Mouse (Mus musculus): ENCODE measurements around the gene Mfap3l. TPM values are rescaled to one million over a fixed set of nuclear protein-coding genes. Genes with fewer than 3 reads are reported as not detected.
A peak's percentile ranks its signal among the peaks of the same experiment; 100 is the strongest.
"Not testable (repeated sequence)": the region's sequence is repeated elsewhere in the genome, so short reads cannot be mapped to it uniquely, and the experiment has no call there.

Gene Mfap3l
- polyA plus RNA-seq (2015; fragmentation: Nextera tagmentation; extraction: Ambion mirVana) = 0.27 and 0.35 TPM in 2 replicates

DNA sequence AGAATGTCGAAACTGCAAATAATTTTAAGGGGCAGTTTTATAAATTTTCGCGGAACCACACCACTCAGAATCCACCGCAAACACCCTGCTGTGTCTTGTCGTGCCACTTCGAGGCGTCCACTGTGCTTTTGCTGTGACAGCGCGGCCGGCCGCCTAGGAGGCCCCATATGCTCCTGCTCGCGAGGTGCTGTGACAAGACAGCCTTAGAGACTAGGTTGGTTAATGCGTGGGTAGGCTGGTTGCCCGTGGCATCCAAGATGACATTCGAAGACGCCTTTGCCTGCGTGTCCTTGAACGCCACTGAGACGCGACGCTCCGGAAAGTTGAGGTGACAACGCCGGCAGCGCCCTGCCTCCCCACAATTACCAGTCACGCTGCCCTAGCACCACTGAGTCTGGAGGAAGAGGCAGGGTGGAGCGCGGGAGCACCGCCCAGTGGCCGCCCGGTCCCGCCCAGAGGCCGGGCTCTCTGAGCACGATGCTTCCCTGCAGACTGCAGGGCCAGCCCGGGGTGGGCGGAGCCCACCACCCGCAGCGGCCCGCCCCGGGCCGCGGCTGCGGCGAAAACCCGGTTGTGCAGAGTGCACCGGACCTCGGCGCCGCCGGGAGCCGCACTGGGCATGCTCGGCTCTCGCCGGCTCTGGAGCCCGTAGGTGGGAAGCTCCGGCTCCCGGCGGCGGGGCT, at the start of gene Mfap3l:
Gene Mfap3l, plus strand, starts transcription at position 578 of the 683 bp plus-strand sequence.
- WGBS (ENCODE audit: insufficient replicate concordance) = 1% methylated on average over 59 of the region's 60 CpGs
- H3K4me1 ChIP-seq (replicated peaks) = peaks cover 20% of the 10 kb centered on the region
- no peaks in the 10 kb centered on the region for H3K9me3 ChIP-seq (replicated peaks)
- peak within 1 kb of the TSS; percentile 58 for H3K4me3 ChIP-seq (replicated peaks)
- DNase-seq (peak; percentile 83), ATAC-seq (ENCODE audit: low read depth) (peak; percentile 99)
- peaks cover 49% of the 10 kb centered on the region for H3K27me3 ChIP-seq
- H3K4me2 ChIP-seq = peak within 1 kb of the TSS; percentile 83
- H3K9ac ChIP-seq = peak within 1 kb of the TSS; percentile 59
- H3K27ac ChIP-seq = no peak within 1 kb of the TSS
- H3K36me3 ChIP-seq = no peaks in the 10 kb centered on the region

DNA sequence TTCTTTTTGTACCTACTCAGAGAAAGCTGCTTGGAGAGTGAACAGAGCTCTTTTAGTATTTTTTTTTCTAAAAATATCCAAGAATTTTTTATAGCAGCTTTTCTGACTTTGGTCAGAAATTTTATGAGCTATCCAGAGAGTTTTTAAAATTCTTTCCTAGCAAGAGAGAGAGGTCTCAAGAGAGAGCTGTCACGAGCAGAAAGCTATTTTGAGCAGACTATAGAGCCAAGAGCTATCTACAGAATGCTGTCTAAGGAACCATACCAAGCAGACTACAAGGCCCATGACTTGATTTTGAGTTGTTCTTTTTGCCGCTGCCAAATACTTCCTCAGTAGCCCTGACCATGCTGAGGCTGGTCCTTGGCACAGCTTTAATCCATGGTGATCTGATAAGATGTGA, 49.3 kb upstream of the Mfap3l start:
- DNase-seq = no peak
- no peak overlapping the region for H3K4me3 ChIP-seq (replicated peaks)
- H3K4me1 ChIP-seq (replicated peaks) = no peaks in the 10 kb centered on the region
- H3K4me2 ChIP-seq = no peak overlapping the region
- H3K9me3 ChIP-seq (replicated peaks) = no peaks in the 10 kb centered on the region
- 50% methylated on average over 2 of the region's 2 CpGs for WGBS (ENCODE audit: insufficient replicate concordance)
- no peak overlapping the region for H3K9ac ChIP-seq
- no peak for ATAC-seq (ENCODE audit: low read depth)
- no peak overlapping the region for H3K27ac ChIP-seq
- H3K27me3 ChIP-seq = no peaks in the 10 kb centered on the region
- H3K36me3 ChIP-seq = no peaks in the 10 kb centered on the region

DNA sequence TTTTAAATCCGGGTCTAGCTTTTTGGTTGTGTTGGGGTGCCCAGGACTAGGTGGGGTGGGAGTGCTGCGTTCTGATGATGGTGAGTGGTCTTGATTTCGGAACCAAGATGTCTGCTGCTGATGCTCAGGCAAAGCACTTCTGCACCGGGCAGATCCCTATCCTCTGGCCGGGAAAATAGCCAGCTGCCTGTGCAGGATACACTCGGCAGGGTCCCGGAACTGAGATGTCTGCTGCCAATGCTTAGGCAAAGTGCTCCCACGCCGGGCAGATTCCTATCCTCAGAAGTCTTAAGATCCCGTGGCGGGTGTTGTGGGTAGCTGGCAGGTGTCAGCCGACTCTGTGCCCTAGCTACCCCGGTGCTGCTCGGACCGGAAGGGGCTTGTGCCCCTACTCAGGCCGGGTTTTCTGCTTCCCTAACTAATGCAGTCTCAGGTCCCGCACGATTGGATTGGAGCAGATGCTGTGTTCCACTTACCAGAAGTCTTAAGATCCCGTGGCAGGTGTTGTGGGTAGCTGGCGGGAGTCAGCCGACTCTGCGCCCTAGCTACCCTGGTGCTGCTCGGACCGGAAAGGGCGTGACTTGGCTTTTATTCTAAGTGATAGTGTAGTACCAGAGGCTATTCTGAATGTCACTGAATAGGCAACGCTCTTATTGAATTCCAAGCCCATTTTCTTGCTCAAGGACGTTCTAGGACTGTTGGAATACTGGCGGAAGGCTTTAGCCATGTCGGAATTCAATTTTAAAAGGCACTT, 41.1 kb upstream of the Mfap3l start:
- H3K36me3 ChIP-seq; DNase-seq; H3K9me3 ChIP-seq (replicated peaks); H3K27me3 ChIP-seq; H3K4me1 ChIP-seq (replicated peaks); H3K4me2 ChIP-seq; ATAC-seq (ENCODE audit: low read depth); H3K27ac ChIP-seq; H3K9ac ChIP-seq; H3K4me3 ChIP-seq (replicated peaks): not testable (repeated sequence)
- WGBS (ENCODE audit: insufficient replicate concordance) = 66% methylated on average over 29 of the region's 29 CpGs

DNA sequence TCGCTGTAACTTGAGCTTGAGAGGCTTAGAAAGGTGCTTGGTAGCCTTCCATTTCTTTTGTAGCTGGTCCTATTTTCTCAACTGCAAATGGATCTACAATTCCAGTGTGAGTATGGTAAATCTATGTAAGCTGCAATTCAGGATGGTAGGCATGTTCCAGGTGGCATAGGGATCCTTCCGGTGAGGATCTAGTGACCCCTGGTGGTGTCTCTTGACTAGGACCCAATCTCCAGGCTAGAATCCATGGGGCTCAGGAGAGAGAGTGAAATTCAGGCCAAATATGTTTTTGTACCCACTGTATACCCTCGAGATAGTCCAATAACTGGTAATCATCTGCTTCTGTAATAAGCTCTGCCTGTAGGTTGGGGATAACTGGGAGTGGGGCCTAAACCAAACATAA, 37.9 kb upstream of the Mfap3l start:
- ATAC-seq (ENCODE audit: low read depth) (no peak), DNase-seq (no peak)
- Histone ChIP-seq H3K4me3 (replicated peaks) (no peak overlapping the region), H3K27me3 (no peaks in the 10 kb centered on the region), H3K4me1 (replicated peaks) (no peaks in the 10 kb centered on the region), H3K36me3 (no peaks in the 10 kb centered on the region), H3K27ac (no peak overlapping the region), H3K4me2 (no peak overlapping the region), H3K9ac (no peak overlapping the region), H3K9me3 (replicated peaks) (no peaks in the 10 kb centered on the region)
- 50% methylated on average over 3 of the region's 3 CpGs for WGBS (ENCODE audit: insufficient replicate concordance)

DNA sequence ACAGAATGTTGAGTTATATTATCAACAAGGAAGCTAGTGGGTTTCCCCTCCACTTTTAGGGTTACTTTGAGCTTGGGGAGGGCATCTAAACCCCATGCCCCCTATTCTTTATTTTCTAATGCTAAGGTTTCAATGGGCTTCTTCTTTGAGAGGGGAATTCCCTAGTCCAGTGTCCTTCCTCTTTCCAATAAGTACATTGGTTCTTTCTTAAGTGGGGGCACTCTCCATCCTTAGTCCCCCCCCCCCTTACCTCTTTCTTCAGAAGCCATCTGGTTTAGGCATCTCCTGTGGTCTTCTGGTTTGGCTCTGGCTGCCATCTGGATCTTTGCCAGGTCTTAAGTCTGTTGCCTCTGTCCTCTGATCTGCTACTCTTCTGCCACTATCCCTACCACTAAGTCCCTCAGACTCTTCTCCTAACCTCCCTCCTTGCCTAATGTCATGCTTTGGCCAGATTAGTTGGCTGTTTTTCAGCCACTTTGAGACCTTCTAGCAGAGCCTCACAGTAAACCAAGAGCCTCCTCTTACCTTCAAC, 21.0 kb upstream of the Mfap3l start:
- ATAC-seq (ENCODE audit: low read depth) (no peak), DNase-seq (no peak)
- Histone ChIP-seq H3K36me3 (no peaks in the 10 kb centered on the region), H3K9ac (no peak overlapping the region), H3K27me3 (no peaks in the 10 kb centered on the region), H3K4me1 (replicated peaks) (no peaks in the 10 kb centered on the region), H3K4me3 (replicated peaks) (no peak overlapping the region), H3K27ac (no peak overlapping the region), H3K4me2 (no peak overlapping the region), H3K9me3 (replicated peaks) (no peaks in the 10 kb centered on the region)

DNA sequence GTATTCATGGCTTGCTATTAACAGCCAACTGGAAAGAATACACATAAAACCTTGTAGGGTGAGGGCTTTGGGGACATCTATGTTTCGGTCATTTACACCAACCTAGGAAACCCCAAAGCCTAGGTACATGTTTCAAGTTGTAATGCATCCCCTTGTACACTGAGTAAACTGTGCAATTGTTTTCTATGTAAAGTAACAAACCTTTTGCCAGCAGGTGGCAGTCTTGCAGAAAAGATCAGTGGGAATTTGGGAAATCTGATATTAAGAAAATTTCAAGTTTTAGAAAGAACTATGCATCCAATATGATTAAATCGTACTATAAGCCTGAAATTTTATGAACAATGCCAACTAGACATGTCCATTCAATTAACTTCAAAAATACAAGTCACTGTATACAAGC, 15.7 kb upstream of the Mfap3l start:
- H3K27ac ChIP-seq = no peak overlapping the region
- no peaks in the 10 kb centered on the region for H3K27me3 ChIP-seq
- 21% methylated on average over 2 of the region's 2 CpGs for WGBS (ENCODE audit: insufficient replicate concordance)
- no peaks in the 10 kb centered on the region for H3K9me3 ChIP-seq (replicated peaks)
- H3K4me1 ChIP-seq (replicated peaks) = no peaks in the 10 kb centered on the region
- H3K36me3 ChIP-seq = no peaks in the 10 kb centered on the region
- DNase-seq (no peak), ATAC-seq (ENCODE audit: low read depth) (no peak)
- no peak overlapping the region for H3K4me2 ChIP-seq
- no peak overlapping the region for H3K9ac ChIP-seq
- no peak overlapping the region for H3K4me3 ChIP-seq (replicated peaks)

DNA sequence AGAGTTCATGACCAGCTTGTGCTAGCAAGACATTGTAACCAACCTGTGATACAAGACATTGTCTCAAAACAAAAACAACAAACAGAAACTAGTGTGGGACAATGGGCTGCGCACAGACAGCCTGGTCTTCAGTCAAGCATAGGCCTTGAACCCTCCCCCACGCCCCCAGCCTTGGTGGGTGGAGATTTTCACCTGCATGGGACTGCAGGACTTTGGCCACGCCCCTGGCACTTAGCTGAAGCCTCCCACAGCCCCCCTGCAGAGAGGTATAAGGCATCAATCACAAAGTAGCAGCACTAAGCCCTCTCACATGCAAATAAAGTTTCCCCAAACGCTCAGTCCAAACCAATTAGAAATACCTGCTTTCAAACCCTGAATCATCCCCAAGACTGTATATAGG, 11.1 kb upstream of the Mfap3l start:
- DNase-seq = no peak

DNA sequence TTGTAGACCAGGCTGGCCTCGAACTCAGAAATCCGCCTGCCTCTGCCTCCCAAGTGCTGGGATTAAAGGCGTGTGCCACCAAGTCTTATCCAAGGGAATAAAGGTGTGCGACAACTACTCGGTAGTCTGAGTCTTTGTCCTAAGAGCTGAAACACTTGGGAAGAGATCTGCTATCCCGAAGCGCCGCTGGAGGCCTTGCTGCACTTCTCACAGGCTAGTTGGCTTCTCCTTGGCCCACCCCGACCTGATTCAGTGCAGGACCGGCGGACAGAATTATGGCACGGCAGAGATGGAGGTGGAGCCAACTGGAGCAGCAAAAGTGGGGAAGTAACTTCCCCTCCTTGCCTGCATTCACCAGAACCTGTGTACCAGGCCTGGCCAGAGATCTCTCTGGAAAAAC, 10.6 kb upstream of the Mfap3l start:
- no peak overlapping the region for H3K27ac ChIP-seq
- no peaks in the 10 kb centered on the region for H3K4me1 ChIP-seq (replicated peaks)
- no peak overlapping the region for H3K4me3 ChIP-seq (replicated peaks)
- no peaks in the 10 kb centered on the region for H3K9me3 ChIP-seq (replicated peaks)
- no peaks in the 10 kb centered on the region for H3K36me3 ChIP-seq
- no peaks in the 10 kb centered on the region for H3K27me3 ChIP-seq
- WGBS (ENCODE audit: insufficient replicate concordance) = 72% methylated on average over 12 of the region's 12 CpGs
- DNase-seq (no peak), ATAC-seq (ENCODE audit: low read depth) (no peak)
- no peak overlapping the region for H3K9ac ChIP-seq
- no peak overlapping the region for H3K4me2 ChIP-seq

More for the DNA sequence above, 11.1 kb upstream of the Mfap3l start:
- Histone ChIP-seq H3K27me3 (no peaks in the 10 kb centered on the region), H3K4me2 (no peak overlapping the region), H3K4me3 (replicated peaks) (no peak overlapping the region), H3K9me3 (replicated peaks) (no peaks in the 10 kb centered on the region), H3K4me1 (replicated peaks) (no peaks in the 10 kb centered on the region), H3K27ac (no peak overlapping the region), H3K9ac (no peak overlapping the region), H3K36me3 (no peaks in the 10 kb centered on the region)
- WGBS (ENCODE audit: insufficient replicate concordance) = 41% methylated on average over 4 of the region's 4 CpGs
- ATAC-seq (ENCODE audit: low read depth) = no peak

DNA sequence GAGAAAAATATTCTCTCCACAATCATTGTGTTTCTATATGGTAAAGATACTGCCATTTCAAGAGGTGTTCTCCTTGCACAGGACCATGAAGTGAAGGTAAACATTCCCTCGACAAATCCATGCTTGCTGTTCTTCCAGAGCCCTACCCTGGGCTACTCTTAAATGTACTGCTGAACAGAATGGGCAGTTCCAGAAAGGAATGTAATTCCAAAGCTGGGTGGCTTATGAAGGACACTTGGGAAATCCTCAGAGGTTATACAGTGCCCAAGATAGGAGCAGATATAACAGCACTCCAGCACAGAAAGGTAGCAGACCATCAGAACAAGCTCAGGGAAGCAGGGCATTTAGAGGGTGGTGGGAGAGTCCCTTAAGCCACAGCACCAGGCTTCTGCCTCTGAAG, 9.2 kb upstream of the Mfap3l start:
- H3K36me3 ChIP-seq = no peaks in the 10 kb centered on the region
- H3K4me2 ChIP-seq = no peak overlapping the region
- H3K27me3 ChIP-seq = no peaks in the 10 kb centered on the region
- H3K4me3 ChIP-seq (replicated peaks) = no peak overlapping the region
- WGBS (ENCODE audit: insufficient replicate concordance) = 56% methylated on average over 1 of the region's 1 CpGs
- no peak for ATAC-seq (ENCODE audit: low read depth)
- H3K9me3 ChIP-seq (replicated peaks) = no peaks in the 10 kb centered on the region
- DNase-seq = no peak
- no peak overlapping the region for H3K9ac ChIP-seq
- H3K4me1 ChIP-seq (replicated peaks) = no peaks in the 10 kb centered on the region
- no peak overlapping the region for H3K27ac ChIP-seq

DNA sequence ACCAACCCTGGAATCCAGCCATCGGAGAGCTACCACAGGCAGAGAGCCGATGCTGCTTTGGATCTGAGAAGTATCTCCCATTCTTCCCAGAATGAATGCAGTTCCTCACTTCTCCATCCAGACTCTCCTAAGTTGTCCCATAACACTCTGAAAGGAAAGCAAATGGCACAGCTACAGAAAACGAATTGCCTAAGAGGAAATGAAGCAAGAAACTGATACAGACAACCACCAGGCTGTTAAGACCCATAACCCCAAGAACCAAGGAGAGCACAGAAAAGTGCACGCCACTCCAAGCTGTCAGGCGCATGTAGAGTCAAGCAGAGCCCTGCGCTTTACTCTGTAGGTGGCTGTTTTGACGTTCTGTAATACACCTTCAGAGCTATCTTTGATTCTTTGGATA, 7.9 kb upstream of the Mfap3l start:
- Histone ChIP-seq H3K27ac (no peak overlapping the region), H3K27me3 (peaks cover under 1% of the 10 kb centered on the region; the same call in 1 of the 2 replicates), H3K9ac (no peak overlapping the region), H3K9me3 (replicated peaks) (no peaks in the 10 kb centered on the region), H3K4me1 (replicated peaks) (no peaks in the 10 kb centered on the region), H3K4me2 (no peak overlapping the region), H3K4me3 (replicated peaks) (no peak overlapping the region), H3K36me3 (no peaks in the 10 kb centered on the region)
- ATAC-seq (ENCODE audit: low read depth) (no peak), DNase-seq (no peak)
- WGBS (ENCODE audit: insufficient replicate concordance) = 65% methylated on average over 7 of the region's 7 CpGs

DNA sequence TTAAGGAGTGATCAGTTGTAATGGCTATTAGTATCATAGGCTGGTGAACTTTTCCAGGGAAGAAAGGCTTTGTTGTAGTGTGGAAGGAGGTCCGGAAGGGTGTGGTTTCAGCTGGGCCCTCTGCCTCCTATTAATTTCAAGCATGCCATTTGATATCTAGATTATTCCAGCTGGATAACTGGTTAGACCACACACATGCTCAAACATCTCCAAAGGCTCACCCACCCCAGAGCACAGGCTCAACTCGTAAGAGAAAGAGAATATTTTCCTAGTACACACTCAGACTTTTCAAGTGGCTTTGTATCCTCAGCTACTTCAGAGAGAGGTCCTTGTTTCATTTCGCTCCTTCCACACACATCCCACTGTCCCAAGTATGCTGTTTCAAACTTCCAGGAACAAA, 4.7 kb upstream of the Mfap3l start:
- H3K4me3 ChIP-seq (replicated peaks) = no peak overlapping the region
- ATAC-seq (ENCODE audit: low read depth) = no peak
- no peak overlapping the region for H3K9ac ChIP-seq
- H3K4me1 ChIP-seq (replicated peaks) = peaks cover 14% of the 10 kb centered on the region
- 58% methylated on average over 3 of the region's 3 CpGs for WGBS (ENCODE audit: insufficient replicate concordance)
- H3K9me3 ChIP-seq (replicated peaks) = no peaks in the 10 kb centered on the region
- H3K27ac ChIP-seq = no peak overlapping the region
- DNase-seq = no peak
- peaks cover 29% of the 10 kb centered on the region for H3K27me3 ChIP-seq
- no peaks in the 10 kb centered on the region for H3K36me3 ChIP-seq
- H3K4me2 ChIP-seq = no peak overlapping the region

DNA sequence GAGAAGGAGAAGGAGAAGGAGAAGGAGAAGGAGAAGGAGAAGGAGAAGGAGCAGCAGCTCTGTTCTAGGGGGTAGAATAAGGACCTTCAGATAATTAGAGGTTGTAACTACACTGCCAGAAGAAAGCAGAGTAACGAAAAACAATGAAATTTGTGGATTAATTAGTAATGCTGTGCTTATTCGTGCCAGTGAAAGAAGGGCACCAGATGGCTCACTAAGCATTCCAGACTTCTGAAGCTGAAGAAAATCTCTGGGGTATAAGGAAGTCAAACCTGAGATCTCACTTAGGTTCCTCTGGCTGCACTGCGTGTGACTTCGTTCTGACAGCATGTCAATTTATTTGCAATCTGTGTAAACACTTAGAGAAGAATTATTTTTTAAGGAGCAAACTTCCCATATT, 3.6 kb upstream of the Mfap3l start:
- no peak for DNase-seq
- 58% methylated on average over 4 of the region's 4 CpGs for WGBS (ENCODE audit: insufficient replicate concordance)
- peaks cover 20% of the 10 kb centered on the region for H3K4me1 ChIP-seq (replicated peaks)

More for the DNA sequence above, 3.6 kb upstream of the Mfap3l start:
- no peak overlapping the region for H3K9ac ChIP-seq
- H3K27ac ChIP-seq = no peak overlapping the region
- H3K27me3 ChIP-seq = peaks cover 40% of the 10 kb centered on the region
- H3K9me3 ChIP-seq (replicated peaks) = no peaks in the 10 kb centered on the region
- ATAC-seq (ENCODE audit: low read depth) = no peak
- no peaks in the 10 kb centered on the region for H3K36me3 ChIP-seq
- no peak overlapping the region for H3K4me2 ChIP-seq
- H3K4me3 ChIP-seq (replicated peaks) = no peak overlapping the region

Measured in liver, embryonic 13.5 days (tissue).